Mouse (Mus musculus): ENCODE results near the gene Pde8a. TPM values are rescaled to one million over a fixed set of nuclear protein-coding genes. Genes with fewer than 3 reads are reported as not detected.

The Pde8a gene
- total RNA-seq, 1 experiment from 2014 or later: 3.8 TPM

- no peak for ATAC-seq (replicated peaks in 1 of 2; ENCODE audit: insufficient read depth in 1 of 2, low FRiP score in 2 of 2, low TSS enrichment in 1 of 2, low read depth in 1 of 2, poor library complexity in 2 of 2, severe bottlenecking in 2 of 2)
Measured at GRCm38 (mm10) chr7:81243361-81243760, 30.0 kb downstream of the Pde8a start.

- no peak for ATAC-seq (replicated peaks in 1 of 2; ENCODE audit: insufficient read depth in 1 of 2, low FRiP score in 2 of 2, low TSS enrichment in 1 of 2, low read depth in 1 of 2, poor library complexity in 2 of 2, severe bottlenecking in 2 of 2)
Measured at GRCm38 (mm10) chr7:81249854-81250279, 36.5 kb downstream of the Pde8a start.

GRCm38 (mm10) chr7:81250601-81251000 lies 37.2 kb downstream of the Pde8a start:
- no peak for ATAC-seq (replicated peaks in 1 of 2; ENCODE audit: insufficient read depth in 1 of 2, low FRiP score in 2 of 2, low TSS enrichment in 1 of 2, low read depth in 1 of 2, poor library complexity in 2 of 2, severe bottlenecking in 2 of 2)

- ATAC-seq (replicated peaks in 1 of 2; ENCODE audit: insufficient read depth in 1 of 2, low FRiP score in 2 of 2, low TSS enrichment in 1 of 2, low read depth in 1 of 2, poor library complexity in 2 of 2, severe bottlenecking in 2 of 2): no peak
Measured at GRCm38 (mm10) chr7:81251521-81251920, 38.1 kb downstream of the Pde8a start.

GRCm38 (mm10) chr7:81253317-81253716 lies 39.9 kb downstream of the Pde8a start:
- ATAC-seq (replicated peaks in 1 of 2; ENCODE audit: insufficient read depth in 1 of 2, low FRiP score in 2 of 2, low TSS enrichment in 1 of 2, low read depth in 1 of 2, poor library complexity in 2 of 2, severe bottlenecking in 2 of 2): no peak

GRCm38 (mm10) chr7:81254579-81254978 lies 41.2 kb downstream of the Pde8a start:
- no peak for ATAC-seq (replicated peaks in 1 of 2; ENCODE audit: insufficient read depth in 1 of 2, low FRiP score in 2 of 2, low TSS enrichment in 1 of 2, low read depth in 1 of 2, poor library complexity in 2 of 2, severe bottlenecking in 2 of 2)

- ATAC-seq (replicated peaks in 1 of 2; ENCODE audit: insufficient read depth in 1 of 2, low FRiP score in 2 of 2, low TSS enrichment in 1 of 2, low read depth in 1 of 2, poor library complexity in 2 of 2, severe bottlenecking in 2 of 2): no peak
Measured at GRCm38 (mm10) chr7:81255456-81255855, 42.1 kb downstream of the Pde8a start.

GRCm38 (mm10) chr7:81256773-81257172 lies 43.4 kb downstream of the Pde8a start:
- no peak for ATAC-seq (replicated peaks in 1 of 2; ENCODE audit: insufficient read depth in 1 of 2, low FRiP score in 2 of 2, low TSS enrichment in 1 of 2, low read depth in 1 of 2, poor library complexity in 2 of 2, severe bottlenecking in 2 of 2)

GRCm38 (mm10) chr7:81261548-81261947 lies 48.2 kb downstream of the Pde8a start:
- no peak for ATAC-seq (replicated peaks in 1 of 2; ENCODE audit: insufficient read depth in 1 of 2, low FRiP score in 2 of 2, low TSS enrichment in 1 of 2, low read depth in 1 of 2, poor library complexity in 2 of 2, severe bottlenecking in 2 of 2)

GRCm38 (mm10) chr7:81272908-81273307 lies 59.5 kb downstream of the Pde8a start:
- ATAC-seq (replicated peaks in 1 of 2; ENCODE audit: insufficient read depth in 1 of 2, low FRiP score in 2 of 2, low TSS enrichment in 1 of 2, low read depth in 1 of 2, poor library complexity in 2 of 2, severe bottlenecking in 2 of 2): no peak

GRCm38 (mm10) chr7:81278966-81279365 lies 65.6 kb downstream of the Pde8a start:
- ATAC-seq (replicated peaks in 1 of 2; ENCODE audit: insufficient read depth in 1 of 2, low FRiP score in 2 of 2, low TSS enrichment in 1 of 2, low read depth in 1 of 2, poor library complexity in 2 of 2, severe bottlenecking in 2 of 2): no peak

GRCm38 (mm10) chr7:81281240-81281639 lies 67.8 kb downstream of the Pde8a start:
- no peak for ATAC-seq (replicated peaks in 1 of 2; ENCODE audit: insufficient read depth in 1 of 2, low FRiP score in 2 of 2, low TSS enrichment in 1 of 2, low read depth in 1 of 2, poor library complexity in 2 of 2, severe bottlenecking in 2 of 2)

GRCm38 (mm10) chr7:81286456-81286855 lies 73.1 kb downstream of the Pde8a start:
- ATAC-seq (replicated peaks in 1 of 2; ENCODE audit: insufficient read depth in 1 of 2, low FRiP score in 2 of 2, low TSS enrichment in 1 of 2, low read depth in 1 of 2, poor library complexity in 2 of 2, severe bottlenecking in 2 of 2): no peak

- no peak for ATAC-seq (replicated peaks in 1 of 2; ENCODE audit: insufficient read depth in 1 of 2, low FRiP score in 2 of 2, low TSS enrichment in 1 of 2, low read depth in 1 of 2, poor library complexity in 2 of 2, severe bottlenecking in 2 of 2)
Measured at GRCm38 (mm10) chr7:81286946-81287345, 73.5 kb downstream of the Pde8a start.

GRCm38 (mm10) chr7:81295169-81295568 lies 81.8 kb downstream of the Pde8a start:
- ATAC-seq (replicated peaks in 1 of 2; ENCODE audit: insufficient read depth in 1 of 2, low FRiP score in 2 of 2, low TSS enrichment in 1 of 2, low read depth in 1 of 2, poor library complexity in 2 of 2, severe bottlenecking in 2 of 2): no peak

- no peak for ATAC-seq (replicated peaks in 1 of 2; ENCODE audit: insufficient read depth in 1 of 2, low FRiP score in 2 of 2, low TSS enrichment in 1 of 2, low read depth in 1 of 2, poor library complexity in 2 of 2, severe bottlenecking in 2 of 2)
Measured at GRCm38 (mm10) chr7:81298206-81298605, 84.8 kb downstream of the Pde8a start.

- ATAC-seq (replicated peaks in 1 of 2; ENCODE audit: insufficient read depth in 1 of 2, low FRiP score in 2 of 2, low TSS enrichment in 1 of 2, low read depth in 1 of 2, poor library complexity in 2 of 2, severe bottlenecking in 2 of 2): no peak
Measured at GRCm38 (mm10) chr7:81301323-81301722, 87.9 kb downstream of the Pde8a start.

- ATAC-seq (replicated peaks in 1 of 2; ENCODE audit: insufficient read depth in 1 of 2, low FRiP score in 2 of 2, low TSS enrichment in 1 of 2, low read depth in 1 of 2, poor library complexity in 2 of 2, severe bottlenecking in 2 of 2): no peak; a peak in 1 of 4 replicates
Measured at GRCm38 (mm10) chr7:81303682-81304081, 90.3 kb downstream of the Pde8a start.

GRCm38 (mm10) chr7:81304100-81304499 lies 90.7 kb downstream of the Pde8a start:
- ATAC-seq (replicated peaks in 1 of 2; ENCODE audit: insufficient read depth in 1 of 2, low FRiP score in 2 of 2, low TSS enrichment in 1 of 2, low read depth in 1 of 2, poor library complexity in 2 of 2, severe bottlenecking in 2 of 2): no peak

GRCm38 (mm10) chr7:81304675-81305074 lies 91.3 kb downstream of the Pde8a start:
- ATAC-seq (replicated peaks in 1 of 2; ENCODE audit: insufficient read depth in 1 of 2, low FRiP score in 2 of 2, low TSS enrichment in 1 of 2, low read depth in 1 of 2, poor library complexity in 2 of 2, severe bottlenecking in 2 of 2): no peak

Measured in hematopoietic stem cell, adult 5-6 weeks (primary cell).